Mouse (Mus musculus) embryonic facial prominence, embryonic 14.5 days (tissue): ENCODE results near the gene Klhdc1. TPM values are rescaled to one million over a fixed set of nuclear protein-coding genes. Genes with fewer than 3 reads are reported as not detected.

Experiments
- ATAC-seq: fragments of 200-750 bp; cut with Nextera tagmentation; 2 replicates; pipeline ENCODE4 v1.8.0; 2017; ENCODE audit warnings: low read depth, moderate number of reproducible peaks, moderate TSS enrichment
- DNase-seq: peaks from one replicate; pipeline ENCODE4 v3.0.0-alpha.2; 2015; ENCODE audit warnings: low spot score
- H3K27ac ChIP-seq: fragments of 300-500 bp; sonication (generic); replicated peaks from 2 replicates; pipeline ENCODE4 v1.5.1; 2014; ENCODE audit warnings: low read depth, mild to moderate bottlenecking, low read length, moderate library complexity
- H3K27me3 ChIP-seq: fragments of 300-500 bp; sonication (generic); replicated peaks from 2 replicates; pipeline ENCODE4 v1.6.1; 2014; ENCODE audit warnings: low read length; ENCODE audit not compliant: control insufficient read depth, insufficient read depth
- H3K36me3 ChIP-seq: fragments of 300-500 bp; sonication (generic); 2 replicates; pipeline ENCODE4 v1.6.1; 2014; ENCODE audit warnings: low read length, mixed read lengths; ENCODE audit not compliant: control insufficient read depth, insufficient read depth
- H3K4me1 ChIP-seq: fragments of 300-500 bp; sonication (generic); 2 replicates; pipeline ENCODE4 v1.6.1; 2014; ENCODE audit warnings: antibody characterized with exemption, low read length; ENCODE audit not compliant: control insufficient read depth, insufficient read depth
- H3K4me2 ChIP-seq: fragments of 300-500 bp; sonication (generic); 2 replicates; pipeline ENCODE4 v1.6.1; 2014; ENCODE audit warnings: low read depth, mild to moderate bottlenecking, low read length, moderate library complexity, mixed read lengths
- H3K4me3 ChIP-seq: fragments of 300-500 bp; sonication (generic); 2 replicates; pipeline ENCODE4 v1.5.1; 2014; ENCODE audit warnings: low read depth, mild to moderate bottlenecking, low read length
- H3K9ac ChIP-seq: fragments of 300-500 bp; sonication (generic); 2 replicates; pipeline ENCODE4 v1.6.1; 2014; ENCODE audit warnings: low read depth, mild to moderate bottlenecking, low read length, moderate library complexity, mixed read lengths
- H3K9me3 ChIP-seq: fragments of 300-500 bp; sonication (generic); 2 replicates; pipeline ENCODE4 v1.6.1; 2016; ENCODE audit warnings: low read length; ENCODE audit not compliant: control insufficient read depth
- WGBS: fragments of 180-500 bp; shearing (Covaris S2); extraction: QIAGEN DNeasy Blood & Tissue Kit; methylation state at CpG from one replicate; pipeline ENCODE4 v1.1.7; 2014; 5-methylcytosine and 5-hydroxymethylcytosine counted together
- polyA plus RNA-seq: library from polyadenylated mRNA; unstranded; fragments of >200 nt; fragmentation: Nextera tagmentation; extraction: Ambion mirVana; gene quantifications from 2 replicates; pipeline ENCODE4 v1.2.1, GENCODE M21; 2014

Klhdc1 gene
- polyA plus RNA-seq, 1 experiment from 2014 or later, result 9.8 TPM

DNA sequence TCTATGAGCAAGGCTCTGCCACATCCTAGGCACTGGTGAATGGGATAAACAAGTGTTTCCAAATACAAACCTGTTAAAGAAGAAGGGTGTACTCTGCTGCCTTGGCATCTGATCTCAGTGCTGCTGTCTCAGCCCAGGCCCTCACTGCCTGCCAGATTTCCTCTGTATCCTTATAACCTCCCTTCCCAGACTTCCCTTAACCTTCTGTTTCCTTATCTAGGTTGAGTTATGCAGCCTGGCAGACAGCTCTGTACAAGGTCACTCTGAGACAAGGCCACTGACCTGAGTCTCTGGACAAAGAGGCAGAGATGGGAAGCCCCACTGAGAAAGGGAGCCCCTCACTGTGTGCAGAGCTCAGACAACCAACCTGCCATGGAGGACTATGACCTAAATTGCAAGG is 77.5 kb downstream of the Klhdc1 start:
- Histone ChIP-seq H3K9ac (no peak overlapping the region), H3K36me3 (peaks cover 86% of the 10 kb centered on the region), H3K9me3 (no peaks in the 10 kb centered on the region), H3K4me3 (no peak overlapping the region), H3K27me3 (no peaks in the 10 kb centered on the region), H3K4me2 (no peak overlapping the region), H3K27ac (no peak overlapping the region), H3K4me1 (no peaks in the 10 kb centered on the region)
- no peak for DNase-seq
- ATAC-seq, result no peak

DNA sequence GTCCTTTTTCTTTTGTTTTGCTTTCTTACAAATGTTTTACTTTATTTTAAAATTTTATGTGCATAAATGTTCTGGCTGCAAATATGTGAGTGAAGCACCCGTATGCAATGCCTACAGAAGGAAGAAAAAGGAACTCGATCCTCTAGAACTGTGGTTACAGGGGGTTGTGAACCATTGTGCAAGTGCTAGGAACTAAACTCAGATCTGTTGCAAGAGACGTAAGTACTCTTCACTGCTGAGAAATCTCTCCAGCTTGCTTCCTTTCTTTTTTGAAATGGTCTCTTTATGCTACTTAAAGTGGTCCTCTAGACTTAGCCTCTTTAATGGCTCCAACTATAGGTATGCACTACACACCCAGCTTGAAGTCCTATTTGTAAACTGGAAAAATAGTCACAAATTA is 90.2 kb downstream of the Klhdc1 start:
- no peaks in the 10 kb centered on the region for H3K27me3 ChIP-seq
- WGBS, result 91% methylated on average over 3 of the region's 3 CpGs
- H3K4me3 ChIP-seq, result no peak overlapping the region
- H3K9ac ChIP-seq, result no peak overlapping the region
- no peak overlapping the region for H3K27ac ChIP-seq
- no peak overlapping the region for H3K4me2 ChIP-seq
- ATAC-seq (no peak), DNase-seq (no peak)
- peaks cover 92% of the 10 kb centered on the region for H3K36me3 ChIP-seq
- no peaks in the 10 kb centered on the region for H3K9me3 ChIP-seq
- H3K4me1 ChIP-seq, result no peaks in the 10 kb centered on the region

GRCm38 (mm10) chr12:69332147-69332546 is 91.2 kb downstream of the Klhdc1 start:
- no peak for DNase-seq
- Histone ChIP-seq H3K27me3 (no peaks in the 10 kb centered on the region), H3K4me1 (no peaks in the 10 kb centered on the region), H3K27ac (no peak overlapping the region), H3K9me3 (no peaks in the 10 kb centered on the region), H3K4me3 (no peak overlapping the region), H3K9ac (no peak overlapping the region), H3K4me2 (no peak overlapping the region), H3K36me3 (peaks cover 92% of the 10 kb centered on the region)
- WGBS, result 89% methylated on average over 1 of the region's 1 CpGs
- ATAC-seq, result no peak

GRCm38 (mm10) chr12:69333547-69333946 is 92.6 kb downstream of the Klhdc1 start:
- H3K36me3 ChIP-seq, result peaks cover 92% of the 10 kb centered on the region
- no peak for DNase-seq
- no peaks in the 10 kb centered on the region for H3K9me3 ChIP-seq
- no peak overlapping the region for H3K9ac ChIP-seq
- H3K4me2 ChIP-seq, result no peak overlapping the region
- H3K27me3 ChIP-seq, result no peaks in the 10 kb centered on the region
- no peaks in the 10 kb centered on the region for H3K4me1 ChIP-seq
- H3K4me3 ChIP-seq, result no peak overlapping the region
- WGBS, result 79% methylated on average over 2 of the region's 2 CpGs
- no peak for ATAC-seq
- no peak overlapping the region for H3K27ac ChIP-seq

Other genes starting within 250 kb of the Klhdc1 start
- 1,758 and 2,055 TPM in 2 replicates for gene Rps29, start 82.0 kb upstream of the Klhdc1 start, polyA plus RNA-seq
- gene Lrr1, start 72.4 kb upstream of the Klhdc1 start, polyA plus RNA-seq, result 16.9 and 18.4 TPM in 2 replicates
- gene Rpl36al, start 57.1 kb upstream of the Klhdc1 start, polyA plus RNA-seq, result 562 and 692 TPM in 2 replicates
- 65.5 and 66.1 TPM in 2 replicates for gene Mgat2, start 57.0 kb upstream of the Klhdc1 start, polyA plus RNA-seq
- 18.2 and 23.2 TPM in 2 replicates for gene Gm49383, start 44.1 kb upstream of the Klhdc1 start, polyA plus RNA-seq
- 5.5 and 6.0 TPM in 2 replicates for gene Dnaaf2, start 42.7 kb upstream of the Klhdc1 start, polyA plus RNA-seq
- gene Gm49384, start 36.9 kb upstream of the Klhdc1 start, polyA plus RNA-seq, result 18.4 and 19.4 TPM in 2 replicates
- 21.4 and 23.9 TPM in 2 replicates for gene Pole2, start 13.0 kb upstream of the Klhdc1 start, polyA plus RNA-seq
- 124 and 133 TPM in 2 replicates for gene Klhdc2, start 55.5 kb downstream of the Klhdc1 start, polyA plus RNA-seq
- gene Nemf, start 116.0 kb downstream of the Klhdc1 start, polyA plus RNA-seq, result 65.8 and 75.1 TPM in 2 replicates
- 62.3 and 66.7 TPM in 2 replicates for gene Arf6, start 131.0 kb downstream of the Klhdc1 start, polyA plus RNA-seq
- 1.7 and 1.8 TPM in 2 replicates for gene Gm9887, start 131.3 kb downstream of the Klhdc1 start, polyA plus RNA-seq